Mouse (Mus musculus) neural tube, embryonic 10.5 days (tissue): ENCODE measurements around the gene Pigg.

ENCODE experiments used
- DNase-seq: peaks from one replicate; pipeline ENCODE4 v3.0.0-alpha.2; 2017; ENCODE audit warnings: low spot score; ENCODE audit errors: extremely low spot score

The Pigg gene

GRCm38 (mm10) chr5:108357862-108358261 is 45.5 kb downstream of the Pigg start:
- no peak for DNase-seq

- no peak for DNase-seq
Measured at GRCm38 (mm10) chr5:108359491-108359890, 47.1 kb downstream of the Pigg start.

GRCm38 (mm10) chr5:108360211-108360610 is 47.8 kb downstream of the Pigg start:
- no peak for DNase-seq

- no peak for DNase-seq
Measured at GRCm38 (mm10) chr5:108362330-108362729, 49.9 kb downstream of the Pigg start.

- no peak for DNase-seq
Measured at GRCm38 (mm10) chr5:108366328-108366983, 54.0 kb downstream of the Pigg start.

- DNase-seq: peak; percentile 78
Measured at GRCm38 (mm10) chr5:108366984-108367841, 54.8 kb downstream of the Pigg start.

GRCm38 (mm10) chr5:108367871-108368332 is 55.5 kb downstream of the Pigg start, which contains the start of gene Gm42517:
Gm42517 (minus strand) TSS chr5:108367922.
- DNase-seq: peak; percentile 50

GRCm38 (mm10) chr5:108368446-108368845 is 56.0 kb downstream of the Pigg start:
- DNase-seq: no peak

- DNase-seq: peak; percentile 62
Measured at GRCm38 (mm10) chr5:108368851-108369621, 56.6 kb downstream of the Pigg start.

- peak; percentile 24 for DNase-seq
Measured at GRCm38 (mm10) chr5:108369964-108370363, 57.6 kb downstream of the Pigg start.

- DNase-seq: no peak
Measured at GRCm38 (mm10) chr5:108374079-108374478, 61.7 kb downstream of the Pigg start.

GRCm38 (mm10) chr5:108376059-108376458 is 63.6 kb downstream of the Pigg start:
- no peak for DNase-seq

- DNase-seq: no peak
Measured at GRCm38 (mm10) chr5:108378346-108378745, 65.9 kb downstream of the Pigg start.

- DNase-seq: no peak
Measured at GRCm38 (mm10) chr5:108385632-108386031, 73.2 kb downstream of the Pigg start.

- DNase-seq: no peak
Measured at GRCm38 (mm10) chr5:108386449-108386848, 74.0 kb downstream of the Pigg start.

GRCm38 (mm10) chr5:108388201-108388600 is 75.8 kb downstream of the Pigg start, which contains the start of gene Pde6b:
Pde6b (plus strand) TSS chr5:108388391.
- no peak for DNase-seq

- DNase-seq: no peak
Measured at GRCm38 (mm10) chr5:108389744-108390143, 77.3 kb downstream of the Pigg start.
